Mouse (Mus musculus): ENCODE data around the gene Myl9. TPM values are rescaled to one million over a fixed set of nuclear protein-coding genes. Genes with fewer than 3 reads are reported as not detected.
A peak's percentile ranks its signal among the peaks of the same experiment; 100 is the strongest.
"Not testable (repeated sequence)": the region's sequence is repeated elsewhere in the genome, so short reads cannot be mapped to it uniquely, and the experiment has no call there.

Myl9 gene
- total RNA-seq, 4 experiments from 2014 or later: 37.2 to 58.6 (median 47.9) TPM

- no peak for DNase-seq
Measured at GRCm38 (mm10) chr2:156784891-156785290, 9.7 kb downstream of the Myl9 start.

GRCm38 (mm10) chr2:156786369-156786768, 11.1 kb downstream of the Myl9 start:
- DNase-seq: not testable (repeated sequence)

- no peak for DNase-seq
Measured at GRCm38 (mm10) chr2:156787090-156787775, 12.0 kb downstream of the Myl9 start.

GRCm38 (mm10) chr2:156787776-156788105, 12.5 kb downstream of the Myl9 start:
- DNase-seq: no peak

GRCm38 (mm10) chr2:156788836-156789235, 13.6 kb downstream of the Myl9 start:
- no peak for DNase-seq

- no peak for DNase-seq
Measured at GRCm38 (mm10) chr2:156798516-156798915, 23.3 kb downstream of the Myl9 start.

GRCm38 (mm10) chr2:156801045-156801444, 25.8 kb downstream of the Myl9 start:
- no peak for DNase-seq

GRCm38 (mm10) chr2:156802116-156802515, 26.9 kb downstream of the Myl9 start:
- DNase-seq: not testable (repeated sequence)

- no peak for DNase-seq
Measured at GRCm38 (mm10) chr2:156803698-156804372, 28.6 kb downstream of the Myl9 start.

GRCm38 (mm10) chr2:156804589-156804988, 29.4 kb downstream of the Myl9 start:
- DNase-seq: no peak

- no peak for DNase-seq
Measured at GRCm38 (mm10) chr2:156806886-156807285, 31.7 kb downstream of the Myl9 start.

GRCm38 (mm10) chr2:156809579-156809978, 34.4 kb downstream of the Myl9 start:
- peak; percentile 15 for DNase-seq

- DNase-seq: no peak
Measured at GRCm38 (mm10) chr2:156810716-156811115, 35.5 kb downstream of the Myl9 start.

- DNase-seq: no peak
Measured at GRCm38 (mm10) chr2:156811556-156811955, 36.3 kb downstream of the Myl9 start.

- DNase-seq: no peak
Measured at GRCm38 (mm10) chr2:156814344-156814801, 39.2 kb downstream of the Myl9 start.

GRCm38 (mm10) chr2:156814893-156815292, 39.7 kb downstream of the Myl9 start:
- no peak for DNase-seq

- DNase-seq: no peak
Measured at GRCm38 (mm10) chr2:156815412-156815811, 40.2 kb downstream of the Myl9 start.

GRCm38 (mm10) chr2:156816116-156816515, 40.9 kb downstream of the Myl9 start:
- DNase-seq: no peak

GRCm38 (mm10) chr2:156825128-156825527, 49.9 kb downstream of the Myl9 start:
- DNase-seq: not testable (repeated sequence)

Other genes with a start within 250 kb of the Myl9 start
- 10 to 100 TPM; 38.9 to 51.9 (median 47.2) TPM for gene Aar2, start 227.8 kb upstream of the Myl9 start, total RNA-seq (2022)
- gene Dlgap4, start 161.7 kb upstream of the Myl9 start, total RNA-seq (2022): 10 to 100 TPM; 43.0 to 72.3 (median 58.4) TPM
- 1 to 10 TPM; 2.4 to 4.0 (median 3.8) TPM for gene Tgif2, start 64.6 kb downstream of the Myl9 start, total RNA-seq (2022)
- gene 4930518I15Rik, start 82.5 kb downstream of the Myl9 start, total RNA-seq (2022): 1 to 10 TPM; 2.6 to 6.2 (median 4.0) TPM
- gene Rab5if, start 87.7 kb downstream of the Myl9 start, total RNA-seq (2022): 100 to 1,000 TPM; 134 to 305 (median 233) TPM
- gene Sla2, start 111.8 kb downstream of the Myl9 start, total RNA-seq (2022): under 1 TPM in 1 of 4 experiments, not detected in 3; 0.14 TPM
- gene Ndrg3, start 216.6 kb downstream of the Myl9 start, total RNA-seq (2022): 10 to 100 TPM; 54.3 to 81.0 (median 75.3) TPM
- gene Dsn1, start 231.7 kb downstream of the Myl9 start, total RNA-seq (2022): 1 to 10 TPM; 4.8 to 7.7 (median 6.4) TPM

All from adrenal gland, adult 8-10 months (tissue).